Mouse (Mus musculus): ENCODE measurements around the gene Mtfr2. TPM values are rescaled to one million over a fixed set of nuclear protein-coding genes. Genes with fewer than 3 reads are reported as not detected.

Mtfr2 gene
- polyA plus RNA-seq, 1 experiment from 2014 or later, result 1.3 TPM

DNA sequence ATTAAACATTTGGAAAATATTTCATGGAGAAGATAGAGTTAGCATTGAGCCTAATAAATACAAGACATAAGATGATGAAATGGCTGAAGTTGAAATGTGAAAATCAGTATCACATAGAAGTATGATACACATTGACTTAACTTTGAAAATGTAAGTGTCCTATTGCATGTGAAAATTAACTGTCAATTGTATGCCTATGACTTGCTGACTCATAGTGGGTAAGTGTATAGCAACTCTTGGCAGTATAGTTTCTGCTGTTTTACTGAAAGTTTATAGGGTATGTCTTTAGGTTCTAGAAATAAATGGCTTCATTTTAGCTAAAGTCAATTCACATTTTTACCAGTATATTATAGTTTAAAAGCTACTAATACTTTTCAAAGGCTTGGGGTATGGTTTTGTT lies 21.3 kb upstream of the Mtfr2 start:
- Histone ChIP-seq H3K36me3 (peaks cover 53% of the 10 kb centered on the region), H3K27me3 (no peaks in the 10 kb centered on the region), H3K9me3 (no peaks in the 10 kb centered on the region), H3K4me3 (replicated peaks) (no peak overlapping the region), H3K27ac (no peak overlapping the region), H3K4me1 (replicated peaks) (no peaks in the 10 kb centered on the region), H3K9ac (replicated peaks) (no peak overlapping the region), H3K4me2 (replicated peaks) (no peak overlapping the region)
- no peak for ATAC-seq

DNA sequence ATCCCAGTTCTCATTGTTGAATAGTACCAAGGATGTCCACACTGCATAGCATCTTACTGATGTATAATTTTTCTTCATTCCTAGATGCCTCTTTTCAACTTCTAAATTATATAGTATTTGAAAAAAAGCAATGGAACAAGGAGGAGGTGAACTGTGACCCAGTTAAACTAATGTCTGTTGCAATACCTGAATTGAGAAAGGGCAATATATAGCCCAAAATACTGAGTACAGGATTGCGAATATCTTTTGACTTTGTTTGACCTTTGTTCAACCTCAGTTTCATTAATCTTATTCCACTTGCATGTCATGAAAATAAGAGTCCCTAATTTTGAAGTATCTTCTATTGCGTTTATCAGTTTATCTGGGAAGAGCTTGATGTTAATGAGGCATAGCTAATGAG lies 16.3 kb upstream of the Mtfr2 start:
- no peak overlapping the region for H3K4me2 ChIP-seq (replicated peaks)
- no peak overlapping the region for H3K9ac ChIP-seq (replicated peaks)
- no peak overlapping the region for H3K4me3 ChIP-seq (replicated peaks)
- H3K36me3 ChIP-seq, result peaks cover 65% of the 10 kb centered on the region
- 94% methylated on average over 2 of the region's 2 CpGs for WGBS
- H3K4me1 ChIP-seq (replicated peaks), result no peaks in the 10 kb centered on the region
- no peak for ATAC-seq
- no peaks in the 10 kb centered on the region for H3K27me3 ChIP-seq
- no peaks in the 10 kb centered on the region for H3K9me3 ChIP-seq
- H3K27ac ChIP-seq, result no peak overlapping the region

DNA sequence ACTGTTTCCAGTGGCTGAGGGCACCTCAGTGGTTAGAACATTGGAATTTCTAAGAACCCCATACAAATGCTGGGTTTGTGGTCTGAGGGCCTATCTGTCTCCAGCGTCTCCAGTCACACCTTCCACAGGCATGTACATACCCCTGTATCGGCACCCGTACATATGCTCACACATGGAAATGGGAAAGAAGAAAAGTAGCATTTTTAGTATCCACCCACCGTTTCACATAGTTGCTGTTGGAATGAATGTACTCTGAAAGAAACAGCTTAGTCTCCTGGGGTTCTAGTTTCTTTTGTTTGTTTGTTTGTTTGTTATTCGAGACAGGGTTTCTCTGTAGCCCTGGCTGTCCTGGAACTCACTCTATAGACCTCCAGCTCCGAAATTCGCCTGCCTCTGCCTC lies 9.7 kb upstream of the Mtfr2 start:
- H3K36me3 ChIP-seq, result peaks cover 65% of the 10 kb centered on the region
- ATAC-seq, result no peak

DNA sequence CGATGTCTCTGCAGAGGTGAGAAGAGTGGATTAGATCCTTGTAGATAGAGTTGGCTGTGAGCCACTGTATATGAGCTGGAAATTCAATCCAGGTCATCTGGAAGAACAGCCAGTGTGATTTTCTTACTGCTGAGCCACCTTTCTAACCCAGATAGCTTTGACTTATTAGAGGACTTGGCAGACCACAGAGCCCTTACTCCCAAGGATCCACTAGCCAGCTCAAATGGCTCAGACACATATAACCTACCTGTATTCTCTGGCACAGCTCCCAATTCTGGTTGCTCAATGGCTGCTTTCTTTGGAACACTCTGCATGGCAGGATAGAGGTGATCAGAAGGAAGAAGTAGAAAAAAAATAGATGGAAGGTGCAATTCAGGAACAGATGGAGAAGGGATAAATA lies 1.8 kb upstream of the Mtfr2 start:
- no peak for ATAC-seq
- Histone ChIP-seq H3K4me3 (replicated peaks) (no peak overlapping the region), H3K36me3 (peaks cover 39% of the 10 kb centered on the region), H3K9me3 (no peaks in the 10 kb centered on the region), H3K9ac (replicated peaks) (no peak overlapping the region), H3K4me2 (replicated peaks) (no peak overlapping the region), H3K27ac (no peak overlapping the region), H3K27me3 (no peaks in the 10 kb centered on the region), H3K4me1 (replicated peaks) (peaks cover 12% of the 10 kb centered on the region)
- 97% methylated on average over 1 of the region's 1 CpGs for WGBS

More for the DNA sequence above, 9.7 kb upstream of the Mtfr2 start:
- no peak overlapping the region for H3K27ac ChIP-seq
- no peak overlapping the region for H3K4me3 ChIP-seq (replicated peaks)
- H3K9ac ChIP-seq (replicated peaks), result no peak overlapping the region
- 91% methylated on average over 7 of the region's 7 CpGs for WGBS
- H3K4me2 ChIP-seq (replicated peaks), result no peak overlapping the region
- no peaks in the 10 kb centered on the region for H3K27me3 ChIP-seq
- H3K9me3 ChIP-seq, result no peaks in the 10 kb centered on the region
- no peaks in the 10 kb centered on the region for H3K4me1 ChIP-seq (replicated peaks)

DNA sequence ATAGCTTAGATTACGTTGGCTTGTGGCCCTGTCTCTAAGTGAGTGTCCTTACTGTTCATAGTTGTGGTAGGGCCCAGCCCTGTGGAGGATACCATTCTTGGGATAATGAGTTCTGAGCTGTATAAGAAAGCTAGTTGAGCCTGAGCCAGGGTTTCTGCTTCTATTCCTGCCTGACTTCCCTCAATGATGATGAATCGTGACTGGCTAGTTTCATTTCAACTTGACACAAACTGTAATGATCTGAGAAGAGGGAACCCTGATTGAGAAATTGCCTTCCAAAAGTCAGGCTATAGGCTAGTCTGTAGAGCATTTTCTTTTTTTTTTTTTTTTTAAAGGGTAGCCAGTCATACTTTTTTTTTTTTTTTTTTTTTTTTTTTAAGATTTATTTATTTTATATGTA lies 1.3 kb downstream of the Mtfr2 start:
- H3K27me3 ChIP-seq, result no peaks in the 10 kb centered on the region
- no peak for ATAC-seq
- no peaks in the 10 kb centered on the region for H3K9me3 ChIP-seq
- peaks cover 12% of the 10 kb centered on the region for H3K4me1 ChIP-seq (replicated peaks)
- 89% methylated on average over 2 of the region's 2 CpGs for WGBS
- H3K36me3 ChIP-seq, result peaks cover 19% of the 10 kb centered on the region
- no peak overlapping the region for H3K4me3 ChIP-seq (replicated peaks)
- H3K9ac ChIP-seq (replicated peaks), result no peak overlapping the region
- no peak overlapping the region for H3K4me2 ChIP-seq (replicated peaks)
- H3K27ac ChIP-seq, result no peak overlapping the region

DNA sequence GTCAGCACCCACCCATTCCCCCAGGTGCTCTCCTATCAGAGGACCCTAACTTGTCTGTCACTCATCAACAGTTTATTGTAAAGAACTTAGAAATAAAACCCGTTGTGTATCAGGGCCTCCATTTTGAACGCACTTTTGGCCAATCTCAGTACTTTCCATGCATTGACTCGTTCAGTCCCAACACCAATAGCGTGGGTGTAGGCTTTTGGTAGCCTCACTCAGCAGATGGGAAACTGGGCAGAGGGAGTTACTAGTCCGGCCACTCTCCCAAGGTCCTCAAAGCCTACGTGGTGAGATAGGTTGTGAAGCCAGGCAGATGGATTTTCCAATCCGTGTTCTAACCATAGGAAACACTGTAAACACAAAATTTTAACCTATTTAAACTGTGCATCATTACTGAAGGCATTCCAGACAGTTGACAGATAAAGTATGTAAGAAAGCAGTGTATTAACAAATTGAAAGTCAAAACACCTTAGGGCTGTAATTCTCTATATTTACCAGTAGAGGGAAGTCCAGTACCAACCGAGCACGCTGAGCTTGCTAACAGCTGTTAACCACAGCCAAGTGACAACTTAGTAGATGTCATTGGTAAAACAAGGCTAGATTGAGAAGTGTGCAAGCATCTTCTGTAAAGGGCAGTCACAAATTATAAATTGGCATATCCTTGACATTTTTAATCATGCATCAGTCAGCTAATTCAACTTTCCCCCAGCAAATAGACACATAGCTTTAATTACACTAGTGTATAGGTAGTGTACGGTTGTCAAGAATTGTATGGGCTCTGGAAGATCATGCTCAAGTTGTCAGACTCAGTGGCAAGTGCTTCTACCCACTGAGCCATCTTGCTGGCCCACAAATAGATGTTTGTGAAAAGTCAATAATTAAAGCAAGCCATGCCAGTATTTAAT lies 14.2 kb downstream of the Mtfr2 start:
- Histone ChIP-seq H3K9ac (replicated peaks) (no peak overlapping the region), H3K9me3 (no peaks in the 10 kb centered on the region), H3K4me3 (replicated peaks) (no peak overlapping the region), H3K4me1 (replicated peaks) (no peaks in the 10 kb centered on the region), H3K27me3 (no peaks in the 10 kb centered on the region), H3K4me2 (replicated peaks) (no peak overlapping the region), H3K27ac (no peak overlapping the region), H3K36me3 (0 out of 2 replicates have a peak, but pooled peaks cover 5% of the 10 kb centered on the region)
- WGBS, result 64% methylated on average over 10 of the region's 10 CpGs
- peak; percentile 75 for ATAC-seq

DNA sequence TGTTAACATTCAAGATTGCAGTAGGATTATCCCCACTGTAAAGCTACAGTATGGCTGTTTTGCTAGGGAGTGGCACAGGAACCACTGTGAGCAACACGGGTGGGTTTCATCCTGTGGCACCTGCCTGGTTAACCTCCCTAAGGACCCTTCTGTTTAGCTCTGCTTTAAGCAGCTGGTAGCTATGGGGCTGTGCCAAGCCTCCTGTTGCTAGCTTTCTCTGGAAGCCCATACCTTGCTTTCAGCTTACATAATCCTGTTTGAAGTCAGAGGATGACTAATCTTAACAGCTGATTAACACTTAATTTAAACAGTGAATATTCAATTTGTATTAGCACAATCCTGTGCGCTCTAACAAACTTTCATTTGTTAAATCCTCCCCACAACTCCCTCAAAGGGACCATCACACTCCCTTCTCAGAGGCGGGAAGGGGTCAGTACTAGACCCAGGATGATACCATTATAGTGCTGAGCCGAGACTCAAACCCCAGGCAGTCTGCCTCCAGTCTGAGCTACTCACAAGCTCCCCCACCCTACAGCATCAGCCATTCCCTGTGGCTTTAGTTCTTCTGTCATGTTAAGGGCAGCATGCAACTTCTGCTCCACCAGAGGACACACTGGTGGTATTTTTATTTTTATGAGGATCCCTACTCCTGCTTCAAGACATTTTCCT lies 15.0 kb downstream of the Mtfr2 start:
- peak; percentile 65 for ATAC-seq

DNA sequence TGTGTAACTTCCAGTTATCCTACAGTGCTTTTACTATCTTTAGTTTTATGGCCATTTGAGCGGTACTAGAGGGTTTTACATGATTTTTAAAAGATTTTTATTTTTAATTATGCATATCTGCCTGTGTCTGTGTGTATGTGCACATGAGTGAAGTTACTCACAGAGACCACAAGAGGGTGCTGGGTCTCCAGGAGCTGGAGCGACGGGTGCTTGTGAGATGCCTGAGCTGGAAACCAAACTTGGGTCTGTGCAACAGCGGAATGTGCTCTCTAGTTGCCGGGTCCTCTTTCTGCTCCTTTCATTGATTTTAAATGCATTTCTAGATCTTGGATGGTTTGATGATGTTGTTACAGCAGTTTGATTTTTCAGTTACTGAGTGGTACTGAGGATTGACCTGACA lies 24.5 kb downstream of the Mtfr2 start:
- Histone ChIP-seq H3K4me2 (replicated peaks) (no peak overlapping the region), H3K9ac (replicated peaks) (no peak overlapping the region), H3K4me1 (replicated peaks) (no peaks in the 10 kb centered on the region), H3K27ac (no peak overlapping the region), H3K4me3 (replicated peaks) (no peak overlapping the region), H3K27me3 (no peaks in the 10 kb centered on the region), H3K9me3 (no peaks in the 10 kb centered on the region; the same call in 1 of the 2 replicates), H3K36me3 (no peaks in the 10 kb centered on the region)
- WGBS, result 99% methylated on average over 5 of the region's 5 CpGs
- no peak for ATAC-seq

More for the DNA sequence above, 15.0 kb downstream of the Mtfr2 start:
- Histone ChIP-seq H3K9ac (replicated peaks) (no peak overlapping the region), H3K36me3 (0 out of 2 replicates have a peak, but pooled peaks cover 4% of the 10 kb centered on the region), H3K4me1 (replicated peaks) (no peaks in the 10 kb centered on the region), H3K9me3 (no peaks in the 10 kb centered on the region; the same call in 1 of the 2 replicates), H3K27ac (no peak overlapping the region), H3K4me3 (replicated peaks) (no peak overlapping the region), H3K27me3 (no peaks in the 10 kb centered on the region), H3K4me2 (replicated peaks) (no peak overlapping the region)
- 69% methylated on average over 4 of the region's 4 CpGs for WGBS

DNA sequence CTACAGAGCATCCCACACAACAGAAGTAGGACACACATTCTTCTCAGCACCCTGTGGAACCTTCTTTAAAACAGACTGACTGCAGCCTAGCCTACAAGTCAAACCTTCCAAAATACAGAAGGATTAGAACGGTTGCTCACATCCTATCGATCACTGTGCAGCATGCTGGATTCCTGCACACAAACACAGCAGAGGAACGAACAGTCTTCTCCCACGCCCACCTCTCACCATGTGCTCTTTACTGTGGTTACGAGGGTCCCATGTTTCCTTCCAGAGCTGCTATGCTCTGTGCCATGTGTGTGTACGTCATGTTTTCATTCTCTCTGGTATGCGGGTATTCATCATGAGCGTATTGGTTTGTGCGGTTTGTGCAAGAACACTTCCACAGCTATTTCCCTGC lies 30.1 kb downstream of the Mtfr2 start:
- no peak overlapping the region for H3K4me3 ChIP-seq (replicated peaks)
- no peaks in the 10 kb centered on the region for H3K9me3 ChIP-seq
- H3K27ac ChIP-seq, result no peak overlapping the region
- H3K9ac ChIP-seq (replicated peaks), result no peak overlapping the region
- WGBS, result 94% methylated on average over 9 of the region's 9 CpGs
- no peaks in the 10 kb centered on the region for H3K27me3 ChIP-seq
- peaks cover 5% of the 10 kb centered on the region for H3K4me1 ChIP-seq (replicated peaks)
- ATAC-seq, result no peak
- H3K36me3 ChIP-seq, result no peaks in the 10 kb centered on the region
- no peak overlapping the region for H3K4me2 ChIP-seq (replicated peaks)

DNA sequence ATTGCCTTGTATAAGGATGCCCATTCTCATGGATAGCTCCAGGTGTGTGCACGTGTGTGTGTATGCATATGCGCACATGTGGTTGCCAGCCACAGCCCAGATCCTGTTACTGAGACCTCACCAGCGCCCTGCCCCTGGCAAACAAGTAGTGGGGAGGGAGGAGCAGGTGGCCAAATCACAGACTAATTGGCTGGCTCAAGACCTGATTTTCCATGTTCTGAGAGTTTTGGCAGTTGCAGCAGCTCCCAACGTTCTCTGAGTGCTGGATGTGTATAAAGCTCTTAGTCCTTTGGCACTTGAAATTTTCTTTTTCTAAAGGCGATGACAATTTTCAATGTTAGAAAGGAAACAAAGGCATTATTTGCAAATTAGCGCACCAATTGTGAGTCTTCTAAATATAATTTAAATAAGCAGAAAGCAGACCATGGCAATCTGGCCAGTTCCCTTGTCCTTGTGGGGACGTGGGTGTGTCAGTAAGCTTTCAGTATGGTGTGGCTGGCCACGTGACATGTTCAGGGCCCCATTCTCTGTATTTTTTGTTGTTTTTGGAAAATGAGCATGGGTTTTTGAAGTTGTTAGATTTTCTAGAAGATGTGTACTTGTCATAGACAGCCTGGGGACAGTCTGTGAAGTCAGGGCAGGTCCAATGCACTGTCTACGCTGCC lies 31.6 kb downstream of the Mtfr2 start:
- Histone ChIP-seq H3K36me3 (no peaks in the 10 kb centered on the region), H3K4me2 (replicated peaks) (no peak overlapping the region), H3K27ac (no peak overlapping the region), H3K27me3 (no peaks in the 10 kb centered on the region), H3K4me3 (replicated peaks) (no peak overlapping the region), H3K4me1 (replicated peaks) (peaks cover 11% of the 10 kb centered on the region), H3K9me3 (no peaks in the 10 kb centered on the region), H3K9ac (replicated peaks) (no peak overlapping the region)
- ATAC-seq, result no peak
- 84% methylated on average over 9 of the region's 9 CpGs for WGBS

DNA sequence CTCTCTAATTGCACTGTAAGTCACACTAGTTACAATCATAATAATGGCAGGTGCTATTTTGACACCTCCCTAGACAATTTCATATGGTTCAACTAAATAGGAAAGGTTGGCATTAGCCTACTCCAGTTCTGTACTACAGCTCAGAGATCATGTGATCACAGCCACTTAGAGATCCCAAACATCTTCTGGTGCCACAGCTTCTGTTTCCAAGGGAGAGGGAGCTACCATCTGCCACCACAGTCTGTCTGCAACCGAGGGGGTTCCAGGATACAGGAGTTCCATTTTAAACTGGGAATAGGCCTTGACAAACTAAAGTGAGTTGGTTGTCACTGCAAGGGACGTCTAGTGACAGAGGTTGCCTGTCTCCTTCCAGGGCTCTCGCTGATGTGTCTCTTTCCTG lies 33.2 kb downstream of the Mtfr2 start:
- WGBS, result 93% methylated on average over 3 of the region's 3 CpGs

DNA sequence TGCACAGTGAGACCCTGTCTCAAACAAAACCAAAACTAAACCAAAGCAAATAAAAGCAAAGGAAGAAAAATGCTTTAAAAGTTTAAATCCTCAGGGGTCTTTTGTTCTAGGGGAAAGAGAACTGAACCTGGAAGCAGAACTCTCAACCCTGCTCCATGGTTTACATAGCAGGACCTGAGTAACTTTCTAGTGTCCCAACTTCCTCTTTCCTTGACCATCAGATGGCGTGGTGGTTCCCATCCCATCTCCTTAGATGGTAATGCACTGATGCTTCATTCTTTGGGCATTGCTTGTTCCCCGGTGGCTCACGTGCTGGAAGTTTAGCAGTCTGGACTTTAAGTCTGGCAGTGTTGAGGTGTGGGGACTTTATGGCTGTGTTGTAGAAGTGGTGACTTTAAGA lies 33.8 kb downstream of the Mtfr2 start:
- no peaks in the 10 kb centered on the region for H3K36me3 ChIP-seq
- no peak overlapping the region for H3K4me2 ChIP-seq (replicated peaks)
- no peak overlapping the region for H3K4me3 ChIP-seq (replicated peaks)
- H3K9me3 ChIP-seq, result no peaks in the 10 kb centered on the region
- H3K9ac ChIP-seq (replicated peaks), result no peak overlapping the region
- WGBS, result 88% methylated on average over 3 of the region's 3 CpGs
- H3K27ac ChIP-seq, result no peak overlapping the region
- H3K27me3 ChIP-seq, result no peaks in the 10 kb centered on the region
- no peak for ATAC-seq
- peaks cover 11% of the 10 kb centered on the region for H3K4me1 ChIP-seq (replicated peaks)

More for the DNA sequence above, 33.2 kb downstream of the Mtfr2 start:
- Histone ChIP-seq H3K27me3 (no peaks in the 10 kb centered on the region), H3K9ac (replicated peaks) (no peak overlapping the region), H3K27ac (no peak overlapping the region), H3K9me3 (no peaks in the 10 kb centered on the region), H3K4me2 (replicated peaks) (no peak overlapping the region), H3K4me1 (replicated peaks) (peaks cover 11% of the 10 kb centered on the region), H3K4me3 (replicated peaks) (no peak overlapping the region), H3K36me3 (no peaks in the 10 kb centered on the region)
- ATAC-seq, result no peak

Data from midbrain, embryonic 13.5 days (tissue).